Mouse (Mus musculus) forebrain, embryonic 14.5 days (tissue): ENCODE measurements around the gene Ptger3. TPM values are rescaled to one million over a fixed set of nuclear protein-coding genes. Genes with fewer than 3 reads are reported as not detected.

ENCODE experiments used
- ATAC-seq: fragments of 200-750 bp; cut with Nextera tagmentation; 2 replicates; pipeline ENCODE4 v1.8.0; 2017; ENCODE audit warnings: mild to moderate bottlenecking, moderate library complexity
- DNase-seq: peaks from one replicate; pipeline ENCODE4 v3.0.0-alpha.2; 2015; ENCODE audit warnings: low spot score
- H3K27ac ChIP-seq: fragments of 300-500 bp; sonication (generic); 2 replicates; pipeline ENCODE4 v1.5.1; 2014; ENCODE audit warnings: low read depth, mild to moderate bottlenecking, control low read depth, low read length, moderate library complexity
- H3K27me3 ChIP-seq: fragments of 300-500 bp; sonication (generic); replicated peaks from 2 replicates; pipeline ENCODE4 v1.6.1; 2014; ENCODE audit warnings: low read length, control low read depth, mixed read lengths; ENCODE audit not compliant: control insufficient read depth, insufficient read depth
- H3K36me3 ChIP-seq: fragments of 300-500 bp; sonication (generic); 2 replicates; pipeline ENCODE4 v1.6.1; 2014; ENCODE audit warnings: low read length, control low read depth; ENCODE audit not compliant: control insufficient read depth, insufficient read depth
- H3K4me1 ChIP-seq: fragments of 300-500 bp; sonication (generic); 2 replicates; pipeline ENCODE4 v1.6.1; 2014; ENCODE audit warnings: antibody characterized with exemption, low read length, control low read depth; ENCODE audit not compliant: control insufficient read depth, insufficient read depth
- H3K4me2 ChIP-seq: fragments of 300-500 bp; sonication (generic); 2 replicates; pipeline ENCODE4 v1.6.1; 2014; ENCODE audit warnings: mild to moderate bottlenecking, control low read depth, low read length
- H3K4me3 ChIP-seq: fragments of 300-500 bp; sonication (generic); 2 replicates; pipeline ENCODE4 v1.5.1; 2014; ENCODE audit warnings: low read depth, low read length, control low read depth
- H3K9ac ChIP-seq: fragments of 300-500 bp; sonication (generic); 2 replicates; pipeline ENCODE4 v1.6.1; 2014; ENCODE audit warnings: mild to moderate bottlenecking, low read length, control low read depth, moderate library complexity
- H3K9me3 ChIP-seq: fragments of 300-500 bp; sonication (generic); replicated peaks from 2 replicates; pipeline ENCODE4 v1.6.1; 2016; ENCODE audit warnings: low read length, control low read depth, mixed read lengths; ENCODE audit not compliant: control insufficient read depth
- WGBS: fragments of 180-500 bp; shearing (Covaris S2); extraction: QIAGEN DNeasy Blood & Tissue Kit; methylation state at CpG from one replicate; pipeline ENCODE4 v1.1.7; 2014; 5-methylcytosine and 5-hydroxymethylcytosine counted together
- polyA plus RNA-seq: library from polyadenylated mRNA; unstranded; fragments of >200 nt; fragmentation: Nextera tagmentation; extraction: Ambion mirVana; gene quantifications from 2 replicates; pipeline ENCODE4 v1.2.1, GENCODE M21; 2014

The Ptger3 gene
- polyA plus RNA-seq, 1 experiment from 2014 or later: 1.8 TPM

GRCm38 (mm10) chr3:157549758-157550600 lies 16.7 kb upstream of the Ptger3 start:
- Histone ChIP-seq H3K9ac (no peak overlapping the region), H3K27me3 (no peaks in the 10 kb centered on the region), H3K4me2 (no peak overlapping the region), H3K27ac (no peak overlapping the region), H3K4me3 (no peak overlapping the region), H3K4me1 (no peaks in the 10 kb centered on the region), H3K36me3 (peaks cover 45% of the 10 kb centered on the region), H3K9me3 (no peaks in the 10 kb centered on the region)
- ATAC-seq: no peak; the same call in 1 of the 2 replicates
- 97% methylated on average over 3 of the region's 3 CpGs for WGBS
- DNase-seq: no peak

- H3K4me2 ChIP-seq: no peak overlapping the region
- H3K9ac ChIP-seq: no peak overlapping the region
- no peak overlapping the region for H3K27ac ChIP-seq
- DNase-seq (peak; percentile 89), ATAC-seq (peak; percentile 25; the same call in 1 of the 2 replicates)
- peaks cover 27% of the 10 kb centered on the region for H3K27me3 ChIP-seq
- H3K4me1 ChIP-seq: peaks cover 4% of the 10 kb centered on the region
- no peaks in the 10 kb centered on the region for H3K9me3 ChIP-seq
- 13% methylated on average over 2 of the region's 2 CpGs for WGBS
- no peaks in the 10 kb centered on the region for H3K36me3 ChIP-seq
- no peak overlapping the region for H3K4me3 ChIP-seq
These were observed 1.5 kb upstream of the Ptger3 start for GRCm38 (mm10) chr3:157565196-157565595.

DNA sequence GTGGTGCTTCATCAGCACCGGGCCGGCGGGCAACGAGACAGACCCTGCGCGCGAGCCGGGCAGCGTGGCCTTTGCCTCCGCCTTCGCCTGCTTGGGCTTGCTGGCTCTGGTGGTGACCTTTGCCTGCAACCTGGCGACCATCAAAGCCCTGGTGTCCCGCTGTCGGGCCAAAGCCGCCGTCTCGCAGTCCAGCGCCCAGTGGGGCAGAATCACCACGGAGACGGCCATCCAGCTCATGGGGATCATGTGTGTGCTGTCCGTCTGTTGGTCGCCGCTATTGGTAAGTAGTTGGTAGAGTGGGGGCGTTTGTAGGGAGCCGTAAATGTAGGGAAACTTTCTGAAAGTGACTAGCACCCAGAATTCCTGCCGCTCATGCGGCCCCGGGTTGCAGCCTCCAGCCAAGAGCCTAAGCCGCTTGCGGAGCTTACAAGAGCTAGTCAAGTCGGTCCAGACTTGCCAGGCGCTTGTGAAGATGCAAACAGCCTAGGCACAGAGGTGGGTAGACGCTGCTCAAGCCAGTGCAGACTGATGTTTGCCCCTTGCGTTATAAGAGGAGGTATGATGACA lies 957 bp downstream of the Ptger3 start:
- DNase-seq: no peak
- H3K36me3 ChIP-seq: no peaks in the 10 kb centered on the region
- H3K27me3 ChIP-seq: peaks cover 27% of the 10 kb centered on the region
- peak overlapping the region; percentile 79 for H3K4me2 ChIP-seq
- H3K4me1 ChIP-seq: peaks cover 4% of the 10 kb centered on the region
- no peak overlapping the region for H3K27ac ChIP-seq
- WGBS: 3% methylated on average over 34 of the region's 34 CpGs
- ATAC-seq: 0 out of 2 replicates have a peak, but pooled peaks have one; percentile 15
- 0 out of 2 replicates have a peak overlapping the region, but pooled peaks have one; percentile 40 for H3K9ac ChIP-seq
- no peaks in the 10 kb centered on the region for H3K9me3 ChIP-seq
- peak overlapping the region; percentile 45 for H3K4me3 ChIP-seq

GRCm38 (mm10) chr3:157572011-157572410 lies 5.3 kb downstream of the Ptger3 start:
- Histone ChIP-seq H3K4me1 (peaks cover 4% of the 10 kb centered on the region), H3K27me3 (peaks cover 21% of the 10 kb centered on the region), H3K27ac (no peak overlapping the region), H3K4me2 (no peak overlapping the region), H3K9me3 (no peaks in the 10 kb centered on the region), H3K9ac (no peak overlapping the region), H3K36me3 (no peaks in the 10 kb centered on the region), H3K4me3 (no peak overlapping the region)
- DNase-seq (no peak), ATAC-seq (no peak)
- 82% methylated on average over 6 of the region's 6 CpGs for WGBS

DNA sequence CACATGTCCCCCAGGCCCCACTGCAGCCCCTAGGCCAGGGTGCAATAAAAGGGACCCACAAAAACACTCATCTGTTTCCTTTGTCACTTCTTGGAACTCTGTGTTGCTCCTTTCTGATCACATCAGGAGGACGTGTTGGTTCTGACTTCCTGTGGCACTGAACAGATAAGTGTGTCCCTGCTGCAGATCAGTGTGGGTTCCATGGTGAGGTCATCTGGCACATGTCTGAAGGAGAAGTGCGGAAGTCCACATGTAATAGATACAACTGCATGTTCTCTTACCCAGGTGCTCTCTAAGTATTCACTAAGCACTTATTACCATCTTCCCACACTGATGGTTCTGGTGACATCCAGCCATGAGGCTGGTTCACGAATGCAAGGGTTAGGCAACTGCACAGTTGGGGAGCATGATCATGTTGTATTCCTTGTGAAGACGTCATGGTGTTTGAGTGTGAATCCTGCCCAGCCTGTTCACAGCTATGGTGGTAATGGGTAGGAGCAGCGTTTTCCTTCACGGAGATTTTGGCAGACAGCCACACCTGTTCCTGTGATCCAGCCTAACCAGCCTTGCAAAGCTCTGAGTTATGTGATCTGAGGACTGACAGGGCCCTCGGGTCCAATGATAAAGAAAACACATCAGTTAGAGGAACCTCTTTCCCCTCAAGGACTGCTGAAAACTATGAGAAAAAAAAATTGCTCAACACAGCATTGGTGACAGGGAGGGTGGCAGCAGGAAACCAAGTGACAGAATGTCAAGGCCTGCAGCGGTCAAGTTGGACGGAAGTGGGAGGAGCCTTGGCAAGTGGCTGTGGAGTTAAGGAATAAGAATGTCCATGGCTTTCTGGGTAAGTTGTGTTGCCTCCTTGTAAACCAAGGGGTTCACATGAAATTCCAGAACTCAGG lies 9.0 kb downstream of the Ptger3 start:
- H3K4me1 ChIP-seq: no peaks in the 10 kb centered on the region
- 78% methylated on average over 9 of the region's 9 CpGs for WGBS
- no peak overlapping the region for H3K4me2 ChIP-seq
- no peak overlapping the region for H3K4me3 ChIP-seq
- no peaks in the 10 kb centered on the region for H3K27me3 ChIP-seq
- no peaks in the 10 kb centered on the region for H3K9me3 ChIP-seq
- no peak overlapping the region for H3K27ac ChIP-seq
- H3K9ac ChIP-seq: no peak overlapping the region
- H3K36me3 ChIP-seq: no peaks in the 10 kb centered on the region
- DNase-seq (no peak), ATAC-seq (no peak)

DNA sequence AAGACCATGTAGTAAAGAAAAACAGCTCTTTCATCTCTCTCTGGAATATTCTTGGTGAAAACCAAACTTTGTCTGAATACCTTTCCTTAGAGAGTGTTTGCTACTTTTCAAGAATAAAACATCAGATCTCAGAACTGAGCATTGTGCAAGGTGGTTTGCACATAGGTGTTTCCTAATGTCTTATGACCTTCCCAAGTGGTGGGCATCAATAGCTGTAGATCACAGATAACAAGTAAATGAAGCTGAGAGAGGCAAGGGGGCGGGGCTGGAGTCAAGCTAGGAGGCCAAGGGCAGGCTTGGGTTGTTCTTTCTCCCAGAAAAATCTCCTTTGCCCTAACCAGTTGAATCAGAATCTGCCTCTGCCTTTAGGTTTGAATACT lies 9.6 kb downstream of the Ptger3 start:
- no peaks in the 10 kb centered on the region for H3K4me1 ChIP-seq
- no peak overlapping the region for H3K9ac ChIP-seq
- no peak overlapping the region for H3K4me3 ChIP-seq
- ATAC-seq (no peak), DNase-seq (no peak)
- H3K4me2 ChIP-seq: no peak overlapping the region
- H3K9me3 ChIP-seq: no peaks in the 10 kb centered on the region
- WGBS: 72% methylated on average over 1 of the region's 1 CpGs
- H3K27ac ChIP-seq: no peak overlapping the region
- H3K27me3 ChIP-seq: no peaks in the 10 kb centered on the region
- no peaks in the 10 kb centered on the region for H3K36me3 ChIP-seq

- DNase-seq: no peak
- H3K9me3 ChIP-seq: no peaks in the 10 kb centered on the region
- no peak for ATAC-seq
- WGBS: 79% methylated on average over 1 of the region's 1 CpGs
- no peak overlapping the region for H3K4me2 ChIP-seq
- H3K4me3 ChIP-seq: no peak overlapping the region
- H3K9ac ChIP-seq: no peak overlapping the region
- no peak overlapping the region for H3K27ac ChIP-seq
- no peaks in the 10 kb centered on the region for H3K36me3 ChIP-seq
- H3K27me3 ChIP-seq: no peaks in the 10 kb centered on the region
- H3K4me1 ChIP-seq: no peaks in the 10 kb centered on the region
These were observed 10.2 kb downstream of the Ptger3 start for GRCm38 (mm10) chr3:157576862-157577261.

DNA sequence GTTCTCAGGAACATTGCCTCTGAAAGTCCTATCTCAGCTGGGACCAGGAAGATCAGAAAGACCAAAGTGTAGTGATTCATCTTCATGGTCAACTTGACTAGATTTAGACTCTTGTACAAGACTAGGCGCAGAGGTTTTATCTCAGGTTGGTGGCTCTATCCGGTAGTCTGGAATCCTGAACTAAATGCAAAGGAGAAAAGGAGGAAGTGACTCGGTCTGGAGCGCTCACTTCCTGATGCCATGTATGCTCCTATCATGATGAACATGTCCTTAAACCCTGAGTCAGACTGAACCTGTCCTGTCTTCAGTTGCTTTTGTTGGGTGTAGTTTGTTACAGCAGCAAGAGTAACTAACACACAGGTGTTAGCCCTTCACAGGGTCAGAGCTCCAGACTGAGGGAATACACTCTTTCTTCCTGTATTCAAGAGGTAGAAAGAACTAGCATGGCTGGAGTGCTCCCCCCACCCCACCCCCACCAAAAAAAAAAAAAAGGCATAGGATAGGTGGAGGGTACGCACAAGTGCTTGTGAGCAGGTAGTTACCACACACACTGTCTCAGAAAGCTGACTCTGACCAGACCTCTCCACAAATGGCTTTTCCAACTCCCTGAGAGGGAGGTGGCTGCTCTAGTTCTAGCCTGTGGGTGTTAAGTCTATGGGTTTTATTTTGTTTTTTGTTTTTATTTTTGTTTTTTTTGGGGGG lies 11.9 kb downstream of the Ptger3 start:
- Histone ChIP-seq H3K27ac (no peak overlapping the region), H3K4me2 (no peak overlapping the region), H3K36me3 (no peaks in the 10 kb centered on the region), H3K9ac (no peak overlapping the region), H3K27me3 (no peaks in the 10 kb centered on the region), H3K4me3 (no peak overlapping the region), H3K9me3 (no peaks in the 10 kb centered on the region), H3K4me1 (no peaks in the 10 kb centered on the region)
- ATAC-seq (no peak), DNase-seq (no peak)
- WGBS: 92% methylated on average over 5 of the region's 5 CpGs
